Mouse (Mus musculus) CD4-positive, CD25-positive, alpha-beta regulatory T cell (primary cell): Measurements from ENCODE around the gene Gm49393. TPM values are rescaled to one million over a fixed set of nuclear protein-coding genes. Genes with fewer than 3 reads are reported as not detected.

Experiments
- polyA plus RNA-seq: library from polyadenylated mRNA; unstranded; fragments of 100-300 nt; shearing (Covaris generic); gene quantifications from one replicate; pipeline ENCODE4 v1.2.1, GENCODE M21; 2017

Gene Gm49393
- polyA plus RNA-seq, result not detected

DNA sequence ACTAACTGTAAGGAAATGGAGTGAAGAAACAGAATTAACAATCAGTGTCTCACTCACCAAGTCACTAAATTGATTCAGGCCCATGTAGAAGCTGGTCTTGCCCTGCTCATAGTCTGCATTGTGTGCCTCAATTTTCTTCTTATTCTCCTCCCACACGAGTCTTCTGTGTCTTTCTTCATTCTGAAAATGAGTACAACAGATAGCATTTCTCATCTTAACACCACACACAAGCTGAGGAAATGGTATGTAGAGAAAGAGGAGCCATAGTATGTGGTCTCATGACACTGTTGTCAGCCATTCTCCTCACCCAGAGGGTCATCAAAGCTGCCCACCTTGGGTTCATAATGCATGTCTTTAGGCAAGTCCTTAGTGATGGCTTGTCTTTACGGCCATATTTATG is at the start of gene Gm49393:
Gm49393 (minus strand) TSS at position 101 of the 400 bp plus-strand sequence.

DNA sequence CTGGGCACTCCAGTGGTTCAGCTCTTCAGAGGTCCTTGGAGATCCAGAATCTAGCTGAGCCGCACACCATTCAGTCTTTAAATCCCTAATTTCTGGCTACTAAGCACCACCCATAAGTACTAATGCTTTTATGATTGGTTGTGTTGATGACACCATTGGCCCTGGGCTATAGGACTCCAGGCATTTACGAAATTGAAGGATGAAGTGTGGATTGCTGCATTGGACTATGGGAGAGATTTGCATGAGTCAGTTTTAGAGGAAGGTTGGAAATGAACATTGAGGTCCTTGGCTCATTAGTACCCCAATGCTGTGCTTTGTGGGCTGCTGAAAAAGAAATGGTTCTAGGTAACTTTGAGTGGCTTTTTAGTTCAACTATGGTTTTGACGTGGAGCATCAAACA is 6.5 kb upstream of the Gm49393 start, which contains the start of gene Tpbpa:
Tpbpa (minus strand) TSS at position 101 of the 400 bp plus-strand sequence.

DNA sequence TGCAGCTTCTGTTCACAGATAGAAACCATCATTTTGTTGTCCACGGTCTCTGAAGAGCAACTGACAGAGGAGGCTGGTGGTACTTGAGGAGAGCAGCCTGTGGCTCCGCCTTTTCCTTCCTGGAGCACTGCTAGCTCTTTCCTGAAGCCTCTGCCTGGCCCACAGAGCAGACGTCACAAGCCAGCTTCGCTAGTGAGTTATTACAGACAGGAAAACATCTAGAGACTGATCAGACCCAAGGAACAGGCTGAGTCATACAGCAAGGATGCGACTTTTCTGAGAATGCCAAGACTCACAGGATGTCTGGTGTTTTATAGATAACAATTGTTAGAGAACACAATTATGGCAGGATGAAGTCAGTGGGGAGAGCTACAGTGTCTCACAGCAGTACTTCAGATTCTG is 1.1 kb upstream of the Gm49393 start, which contains the start of the genes Gm49391 and Ctla2a:
Gm49391 (minus strand) TSS at position 72 of the 402 bp plus-strand sequence.
Ctla2a (minus strand) TSS at position 126 of the 402 bp plus-strand sequence.

DNA sequence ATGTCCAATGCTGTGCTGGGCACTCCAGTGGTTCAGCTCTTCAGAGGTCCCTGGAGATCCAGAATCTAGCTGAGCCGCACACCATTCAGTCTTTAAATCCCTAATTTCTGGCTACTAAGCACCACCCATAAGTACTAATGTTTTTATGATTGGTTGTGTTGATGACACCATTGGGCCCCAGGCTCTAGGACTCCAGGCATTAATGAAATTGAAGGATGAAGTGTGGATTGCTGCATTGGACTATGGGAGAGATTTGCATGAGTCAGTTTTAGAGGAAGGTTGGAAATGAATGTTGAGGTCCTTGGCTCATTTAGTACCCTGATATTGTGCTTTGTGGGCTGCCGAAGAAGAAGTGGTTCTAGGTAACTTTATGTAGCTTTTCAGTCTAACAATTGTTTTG is 30.6 kb downstream of the Gm49393 start, which contains the start of gene Tpbpb:
Tpbpb (minus strand) TSS at position 101 of the 400 bp plus-strand sequence.

DNA sequence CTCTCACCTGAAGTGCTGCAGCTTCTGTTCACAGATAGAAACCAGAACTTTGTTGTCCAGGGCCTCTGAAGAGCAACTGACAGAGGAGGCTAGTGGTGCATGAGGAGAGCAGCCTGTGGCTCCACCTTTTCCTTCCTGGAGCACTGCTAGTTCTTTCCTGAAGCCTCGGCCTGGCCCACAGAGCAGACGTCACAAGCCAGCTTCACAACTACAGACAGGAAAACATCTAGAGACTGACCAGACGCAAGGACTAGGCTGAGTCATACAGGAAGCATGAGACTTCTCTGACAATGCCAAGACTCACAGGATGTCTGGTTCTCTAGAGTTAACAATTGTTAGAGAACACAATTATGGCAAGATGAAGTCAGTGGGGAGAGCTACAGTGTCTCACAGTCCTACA is 38.1 kb downstream of the Gm49393 start, which contains the start of gene Ctla2b:
Ctla2b (minus strand) TSS at position 120 of the 400 bp plus-strand sequence.

DNA sequence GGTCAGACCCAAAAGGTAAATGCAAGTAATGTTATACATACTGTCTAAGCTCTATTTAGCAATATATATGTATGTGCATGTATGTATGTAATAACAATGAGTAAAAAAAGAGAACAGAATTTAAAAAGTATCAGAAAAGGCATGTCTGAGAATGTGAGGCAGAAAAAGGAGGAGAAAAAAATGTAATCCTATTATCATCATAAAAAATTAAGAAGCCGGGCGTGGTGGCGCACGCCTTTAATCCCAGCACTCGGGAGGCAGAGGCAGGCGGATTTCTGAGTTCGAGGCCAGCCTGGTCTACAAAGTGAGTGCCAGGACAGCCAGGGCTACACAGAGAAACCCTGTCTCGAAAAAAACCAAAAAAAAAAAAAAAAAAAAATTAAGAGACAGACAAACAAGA is 38.6 kb downstream of the Gm49393 start, which contains the start of gene Gm49392:
Gm49392 (minus strand) TSS at position 101 of the 400 bp plus-strand sequence.

DNA sequence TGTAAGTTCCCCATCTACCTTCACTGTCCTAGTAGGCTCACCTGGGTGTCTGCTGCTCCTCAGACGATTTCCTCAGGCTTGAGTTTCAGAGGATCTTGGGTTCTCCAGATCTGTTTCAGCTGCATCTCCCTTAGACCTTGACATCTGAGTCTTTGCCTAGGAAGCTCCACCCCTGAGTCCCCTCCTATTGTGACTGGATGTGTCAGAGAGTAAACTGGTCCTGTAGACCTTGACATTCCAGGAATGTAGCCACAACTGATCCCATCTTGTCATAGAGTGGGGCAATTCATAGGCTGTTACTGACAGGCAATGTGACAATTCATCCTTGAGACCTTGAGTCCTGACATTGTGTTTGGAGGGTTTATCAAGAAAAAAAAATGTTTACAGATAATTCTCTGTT is 71.1 kb downstream of the Gm49393 start, which contains the start of gene 4930486L24Rik:
4930486L24Rik (minus strand) TSS at position 195 of the 400 bp plus-strand sequence.

Other genes with a start within 250 kb of the Gm49393 start
- gene BC051665, start 149.2 kb downstream of the Gm49393 start, polyA plus RNA-seq, result not detected
- not detected for gene Ctsll3, start 132.7 kb downstream of the Gm49393 start, polyA plus RNA-seq
- gene 4930486L24Rik, start 71.1 kb downstream of the Gm49393 start, polyA plus RNA-seq, result 2.3 TPM
- gene Gm49392, start 38.7 kb downstream of the Gm49393 start, polyA plus RNA-seq, result not detected
- 3.4 TPM for gene Ctla2b, start 38.1 kb downstream of the Gm49393 start, polyA plus RNA-seq
- not detected for gene Tpbpb, start 30.7 kb downstream of the Gm49393 start, polyA plus RNA-seq
- not detected for gene Gm49391, start 981 bp upstream of the Gm49393 start, polyA plus RNA-seq
- 14.0 TPM for gene Ctla2a, start 1.0 kb upstream of the Gm49393 start, polyA plus RNA-seq
- gene Tpbpa, start 6.4 kb upstream of the Gm49393 start, polyA plus RNA-seq, result not detected
- gene Ctsj, start 70.4 kb upstream of the Gm49393 start, polyA plus RNA-seq, result not detected
- not detected for gene Ctsq, start 105.0 kb upstream of the Gm49393 start, polyA plus RNA-seq
- gene Ctsr, start 228.7 kb upstream of the Gm49393 start, polyA plus RNA-seq, result not detected